In the genomic region with DNA sequence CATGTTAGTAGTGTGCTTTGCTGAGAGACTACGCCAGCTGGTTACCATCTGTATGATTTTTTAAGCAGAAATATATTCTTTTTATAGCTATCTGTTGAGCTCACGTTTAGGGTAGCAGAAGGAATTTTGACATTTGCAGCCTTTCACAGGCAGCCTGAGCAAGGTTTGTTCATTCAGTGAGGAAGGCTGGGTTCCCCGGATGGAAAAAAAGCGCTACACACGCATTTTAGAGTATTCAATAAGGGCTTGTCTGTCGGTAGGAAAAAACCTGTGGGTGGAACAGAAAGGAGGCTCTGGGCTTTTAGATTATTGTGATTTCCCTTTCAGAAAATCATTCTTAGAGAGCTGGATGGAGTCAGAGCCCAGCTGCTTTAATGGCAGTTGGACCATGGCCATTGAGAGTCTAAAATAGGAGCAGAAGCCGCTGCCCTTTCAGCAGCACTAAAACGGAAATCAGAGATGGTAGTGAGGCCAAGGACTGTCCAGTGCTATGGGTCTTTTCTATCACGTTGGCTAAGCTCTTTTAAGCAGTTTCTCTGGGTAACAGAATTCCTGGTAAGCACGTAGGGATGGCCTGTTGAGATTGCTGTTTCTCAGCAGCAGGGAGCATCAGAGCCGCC, we compare ENCODE assay signal across 9 mouse cellular contexts. TPM values are rescaled to one million over a fixed set of nuclear protein-coding genes. Genes with fewer than 3 reads are reported as not detected.
DNase-seq lines count a peak whose midpoint lies in the region; ATAC-seq and TF ChIP-seq lines count a peak whose summit lies in the region.
"Had no signal": no experiment of that assay in that cellular context is flagged by ENCODE, and none has a peak within 500 bp of the region (broad histone marks: within the 10 kb centered on the region; RNA-seq: fewer than 3 reads in every experiment).

No protein-coding gene starts in this region.

- peaks cover 19% of the 10 kb centered on the region for H3K36me3 ChIP-seq in forebrain, postnatal 0 days (ENCODE audit: insufficient read depth)
- H3K36me3 ChIP-seq in forebrain, embryonic 13.5 days (ENCODE audit: poor library complexity, severe bottlenecking) = peaks cover 21% of the 10 kb centered on the region
- H3K36me3 ChIP-seq in midbrain, embryonic 16.5 days (ENCODE audit: control insufficient read depth, insufficient read depth, low read length) = peaks cover 7% of the 10 kb centered on the region
- peaks cover 10% of the 10 kb centered on the region; the same call in 1 of the 2 replicates for H3K36me3 ChIP-seq in thymus, adult 2 months (ENCODE audit: control insufficient read depth, insufficient read depth, low read length)

- H3K9ac ChIP-seq in forebrain, postnatal 0 days = peak overlapping the region; percentile 22; the same call in 1 of the 2 replicates
- H3K9ac ChIP-seq in forebrain, embryonic 13.5 days = no peak overlapping the region
- no peak overlapping the region for H3K9ac ChIP-seq in midbrain, embryonic 16.5 days (ENCODE audit: low read depth, low read length)

- peak overlapping the region; percentile 76 for H3K27ac ChIP-seq in forebrain, postnatal 0 days (ENCODE audit: low read depth, low read length)
- no peak overlapping the region for H3K27ac ChIP-seq in forebrain, embryonic 13.5 days
- no peak overlapping the region; the same call in 1 of the 2 replicates for H3K27ac ChIP-seq in midbrain, embryonic 16.5 days (ENCODE audit: low read length)
- H3K27ac ChIP-seq in thymus, adult 2 months (ENCODE audit: control insufficient read depth, insufficient read depth, low read length) = no peak overlapping the region

- no peak for TF ChIP-seq POLR2A in thymus, adult 2 months (IDR thresholded peaks at IDR 0.05; ENCODE audit: control insufficient read depth, extremely low read depth, insufficient read depth, low read length, poor library complexity)

- H3K4me2 ChIP-seq in forebrain, postnatal 0 days (ENCODE audit: low read depth) = 0 out of 2 replicates have a peak overlapping the region, but pooled peaks have one; percentile 22
- no peak overlapping the region for H3K4me2 ChIP-seq in forebrain, embryonic 13.5 days
- H3K4me2 ChIP-seq in midbrain, embryonic 16.5 days (ENCODE audit: low read length) = no peak overlapping the region

- TF ChIP-seq CTCF in forebrain, postnatal 0 days (IDR thresholded peaks at IDR 0.05; ENCODE audit: low read depth) = no peak
- TF ChIP-seq CTCF in thymus, adult 2 months (IDR thresholded peaks at IDR 0.05; ENCODE audit: borderline replicate concordance, control insufficient read depth, extremely low read depth, insufficient read depth, low read length, poor library complexity) = no peak

- intact Hi-C loops in gastrocnemius, postnatal 14 days (cut with DNase I; ENCODE audit: low total_unique reads) = no loop called here
- intact Hi-C loops in left cerebral cortex, postnatal 14 days (cut with DNase I) = no loop called here

- H3K27me3 ChIP-seq in forebrain, postnatal 0 days (ENCODE audit: insufficient read depth, low read length) = no peaks in the 10 kb centered on the region
- no peaks in the 10 kb centered on the region for H3K27me3 ChIP-seq in forebrain, embryonic 13.5 days
- no peaks in the 10 kb centered on the region for H3K27me3 ChIP-seq in midbrain, embryonic 16.5 days (ENCODE audit: control insufficient read depth, insufficient read depth, low read depth, low read length)
- H3K27me3 ChIP-seq in thymus, adult 2 months (ENCODE audit: control insufficient read depth, insufficient read depth, low read length) = no peaks in the 10 kb centered on the region

- DNase-seq in forebrain, postnatal 0 days = peak; percentile 74
- peak; percentile 5 for DNase-seq in Muller cell, postnatal 12 days (ENCODE audit: inconsistent ontology term)
- DNase-seq in gastrocnemius, postnatal 14 days = peak; percentile 42
- peak; percentile 64 to 86 for DNase-seq in left cerebral cortex, postnatal 14 days (ENCODE audit: low spot score in 2 of 2)
- DNase-seq in thymus, adult 18-20 months = no peak
- DNase-seq in thymus, adult 2 months = no peak

- H3K4me1 ChIP-seq in forebrain, postnatal 0 days (ENCODE audit: insufficient read depth) = peaks cover 13% of the 10 kb centered on the region; the same call in 1 of the 2 replicates
- H3K4me1 ChIP-seq in forebrain, embryonic 13.5 days = no peaks in the 10 kb centered on the region; the same call in 1 of the 2 replicates
- H3K4me1 ChIP-seq in midbrain, embryonic 16.5 days (ENCODE audit: control insufficient read depth, insufficient read depth, low read length) = no peaks in the 10 kb centered on the region
- peaks cover 25% of the 10 kb centered on the region for H3K4me1 ChIP-seq in thymus, adult 2 months (replicated peaks; ENCODE audit: control insufficient read depth, insufficient read depth, low read length)

- no peaks in the 10 kb centered on the region for H3K9me3 ChIP-seq in forebrain, postnatal 0 days (ENCODE audit: low read length)
- H3K9me3 ChIP-seq in forebrain, embryonic 13.5 days (replicated peaks) = no peaks in the 10 kb centered on the region
- no peaks in the 10 kb centered on the region for H3K9me3 ChIP-seq in midbrain, embryonic 16.5 days (replicated peaks; ENCODE audit: control insufficient read depth, low read length, poor library complexity, severe bottlenecking)

- ATAC-seq in forebrain, postnatal 0 days = peak; percentile 89
- ATAC-seq in forebrain, embryonic 13.5 days = no peak
- no peak for ATAC-seq in midbrain, embryonic 16.5 days

- H3K4me3 ChIP-seq in forebrain, postnatal 0 days (ENCODE audit: low read depth, low read length) = no peak overlapping the region
- H3K4me3 ChIP-seq in forebrain, embryonic 13.5 days = no peak overlapping the region
- H3K4me3 ChIP-seq in midbrain, embryonic 16.5 days (ENCODE audit: low read depth, low read length) = no peak overlapping the region
- no peak overlapping the region for H3K4me3 ChIP-seq in thymus, adult 2 months (ENCODE audit: control insufficient read depth, insufficient read depth, low read length)

- WGBS in forebrain, postnatal 0 days = 38% methylated on average over 11 of the region's 11 CpGs
- 75% methylated on average over 11 of the region's 11 CpGs for WGBS in forebrain, embryonic 13.5 days
- 67% methylated on average over 11 of the region's 11 CpGs for WGBS in midbrain, embryonic 16.5 days
- 94% methylated on average over 11 of the region's 11 CpGs for WGBS in thymus, adult 2 months

RNA-seq across cellular contexts. Expression of gene Drc1, which starts 10.5 kb away (rescaled TPM):
- 12.7 and 16.9 TPM in 2 replicates for total RNA-seq in forebrain, postnatal 0 days (2014; rRNA removed)
- polyA plus RNA-seq in forebrain, postnatal 0 days (2015; fragmentation: Nextera tagmentation; extraction: Ambion mirVana) = 9.5 and 14.7 TPM in 2 replicates
- polyA plus RNA-seq in forebrain, embryonic 13.5 days (2015; fragmentation: Nextera tagmentation; extraction: Ambion mirVana) = 1.9 and 3.3 TPM in 2 replicates
- under 1 TPM in 1 of 2 experiments, not detected in 1; 0.29 TPM for total RNA-seq in gastrocnemius, postnatal 14 days (2021)
- total RNA-seq in left cerebral cortex, postnatal 14 days (2021) = 10 to 100 TPM; 14.9 to 18.2 TPM
- 9.5 and 10.2 TPM in 2 replicates for polyA plus RNA-seq in midbrain, embryonic 16.5 days (2015; fragmentation: Nextera tagmentation; extraction: Ambion mirVana)
- polyA plus RNA-seq in thymus, adult 2 months (2012; rRNA removed) = 1.1 and 1.4 TPM in 2 replicates
- total RNA-seq: common myeloid progenitor, adult 5-6 weeks had no signal

RNA-seq across cellular contexts. Expression of gene Selenoi, which starts 38.3 kb away (rescaled TPM):
- 53.8 and 59.6 TPM in 2 replicates for total RNA-seq in forebrain, postnatal 0 days (2014; rRNA removed)
- 15.9 and 21.1 TPM in 2 replicates for polyA plus RNA-seq in forebrain, postnatal 0 days (2015; fragmentation: Nextera tagmentation; extraction: Ambion mirVana)
- polyA plus RNA-seq in forebrain, embryonic 13.5 days (2015; fragmentation: Nextera tagmentation; extraction: Ambion mirVana) = 21.3 and 24.5 TPM in 2 replicates
- 10 to 100 TPM in 1 of 2 experiments, 1 to 10 TPM in 1; 9.0 to 11.2 TPM for total RNA-seq in gastrocnemius, postnatal 14 days (2021)
- 10 to 100 TPM; 47.6 to 56.7 TPM for total RNA-seq in left cerebral cortex, postnatal 14 days (2021)
- 32.5 and 34.7 TPM in 2 replicates for polyA plus RNA-seq in midbrain, embryonic 16.5 days (2015; fragmentation: Nextera tagmentation; extraction: Ambion mirVana)
- 32.2 and 33.4 TPM in 2 replicates for polyA plus RNA-seq in thymus, adult 2 months (2012; rRNA removed)

Comparison
In these comparisons a context has a peak if more than half of its experiments do, and no peak if none do; other contexts are left out.
1. DNase-seq: peak in forebrain, postnatal 0 days (single experiment), Muller cell, postnatal 12 days (single experiment), gastrocnemius, postnatal 14 days (single experiment) and left cerebral cortex, postnatal 14 days (2 of 2); none in thymus, adult 18-20 months (0 of 2) and thymus, adult 2 months (single experiment).